Mouse (Mus musculus): ENCODE measurements around the gene Dlg2. TPM values are rescaled to one million over a fixed set of nuclear protein-coding genes. Genes with fewer than 3 reads are reported as not detected.

The Dlg2 gene
- polyA plus RNA-seq, 1 experiment from 2014 or later = 27.1 TPM

DNA sequence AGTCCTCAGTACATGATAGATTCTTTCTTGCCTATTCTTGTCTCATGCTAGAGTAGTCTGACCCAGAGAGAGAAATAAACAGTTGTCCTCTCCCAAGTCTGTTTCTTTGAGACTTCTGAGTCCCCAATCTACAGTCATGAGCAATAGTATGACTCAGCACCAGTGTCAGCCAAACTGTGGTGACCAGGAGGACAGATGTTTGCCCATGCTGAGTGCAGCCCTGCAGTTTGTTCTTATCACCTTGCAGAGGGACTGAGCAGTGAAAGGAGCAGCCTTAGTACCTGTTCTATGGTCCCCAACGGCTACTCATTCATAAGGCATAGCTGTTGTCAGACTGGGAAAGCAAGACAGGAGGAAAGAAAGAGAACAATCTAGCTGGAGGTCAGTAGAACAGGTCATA, 1072.3 kb downstream of the Dlg2 start:
- no peaks in the 10 kb centered on the region for H3K9me3 ChIP-seq (replicated peaks; ENCODE audit: control insufficient read depth, low read length, poor library complexity, severe bottlenecking)
- no peak overlapping the region for H3K4me2 ChIP-seq (ENCODE audit: low read length)
- H3K27me3 ChIP-seq (ENCODE audit: control insufficient read depth, insufficient read depth, low read depth, low read length) = no peaks in the 10 kb centered on the region
- H3K36me3 ChIP-seq (ENCODE audit: control insufficient read depth, insufficient read depth, low read length) = no peaks in the 10 kb centered on the region
- no peak for ATAC-seq
- H3K4me1 ChIP-seq (ENCODE audit: control insufficient read depth, insufficient read depth, low read length) = 0 out of 2 replicates have a peak, but pooled peaks cover 2% of the 10 kb centered on the region
- no peak overlapping the region for H3K9ac ChIP-seq (ENCODE audit: low read depth, low read length)
- no peak overlapping the region for H3K4me3 ChIP-seq (ENCODE audit: low read depth, low read length)
- 62% methylated on average over 1 of the region's 1 CpGs for WGBS
- H3K27ac ChIP-seq (ENCODE audit: low read length) = no peak overlapping the region

DNA sequence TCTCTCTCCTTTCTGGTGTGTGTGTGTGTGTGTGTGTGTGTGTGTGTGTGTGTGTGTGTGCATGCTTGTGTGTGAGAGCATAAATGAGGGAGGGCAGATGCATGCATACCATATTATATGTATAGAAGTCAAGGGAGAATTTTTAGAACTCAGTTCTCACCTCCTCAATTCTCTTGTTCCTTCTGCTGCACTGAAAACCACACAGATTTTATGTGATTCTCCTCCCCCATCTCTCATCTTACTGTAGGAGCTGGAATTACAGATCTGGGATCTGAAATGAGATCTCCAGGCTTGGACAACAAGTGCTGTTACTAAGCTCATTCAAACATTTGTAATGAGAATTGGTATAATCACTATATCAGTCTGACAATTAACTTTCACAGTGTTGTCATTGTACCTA, 1081.1 kb downstream of the Dlg2 start:
- H3K4me3 ChIP-seq (ENCODE audit: low read depth, low read length) = no peak overlapping the region
- no peak for ATAC-seq
- no peak overlapping the region for H3K9ac ChIP-seq (ENCODE audit: low read depth, low read length)
- no peaks in the 10 kb centered on the region for H3K4me1 ChIP-seq (ENCODE audit: control insufficient read depth, insufficient read depth, low read length)
- no peaks in the 10 kb centered on the region for H3K27me3 ChIP-seq (ENCODE audit: control insufficient read depth, insufficient read depth, low read depth, low read length)
- no peak overlapping the region for H3K27ac ChIP-seq (ENCODE audit: low read length)
- H3K4me2 ChIP-seq (ENCODE audit: low read length) = no peak overlapping the region
- H3K36me3 ChIP-seq (ENCODE audit: control insufficient read depth, insufficient read depth, low read length) = no peaks in the 10 kb centered on the region
- H3K9me3 ChIP-seq (replicated peaks; ENCODE audit: control insufficient read depth, low read length, poor library complexity, severe bottlenecking) = no peaks in the 10 kb centered on the region

DNA sequence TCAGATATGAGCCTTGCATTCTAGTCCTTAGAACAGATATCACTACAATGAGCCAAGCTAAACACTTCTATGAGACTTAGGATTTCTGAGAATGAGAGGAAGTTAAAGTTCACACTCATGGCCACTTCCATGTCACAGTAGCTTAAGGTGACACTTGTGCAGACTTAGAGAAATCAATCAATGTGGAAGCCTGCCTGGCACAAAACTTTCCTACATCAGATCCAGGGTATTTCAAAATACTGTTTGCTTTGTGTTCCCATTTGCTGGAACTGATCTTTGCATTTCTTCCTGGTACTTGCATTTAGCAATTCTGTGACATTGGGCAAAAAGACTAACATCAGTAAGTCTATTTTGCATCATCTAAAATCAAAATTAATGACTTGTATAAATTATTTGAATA, 1091.0 kb downstream of the Dlg2 start:
- Histone ChIP-seq H3K9me3 (replicated peaks; ENCODE audit: control insufficient read depth, low read length, poor library complexity, severe bottlenecking) (no peaks in the 10 kb centered on the region), H3K9ac (ENCODE audit: low read depth, low read length) (no peak overlapping the region), H3K4me2 (ENCODE audit: low read length) (no peak overlapping the region), H3K27ac (ENCODE audit: low read length) (no peak overlapping the region), H3K36me3 (ENCODE audit: control insufficient read depth, insufficient read depth, low read length) (no peaks in the 10 kb centered on the region), H3K4me1 (ENCODE audit: control insufficient read depth, insufficient read depth, low read length) (no peaks in the 10 kb centered on the region), H3K4me3 (ENCODE audit: low read depth, low read length) (no peak overlapping the region), H3K27me3 (ENCODE audit: control insufficient read depth, insufficient read depth, low read depth, low read length) (no peaks in the 10 kb centered on the region)
- ATAC-seq = no peak

GRCm38 (mm10) chr7:91570969-91571368, 1094.5 kb downstream of the Dlg2 start:
- Histone ChIP-seq H3K27ac (ENCODE audit: low read length) (no peak overlapping the region), H3K9ac (ENCODE audit: low read depth, low read length) (no peak overlapping the region), H3K27me3 (ENCODE audit: control insufficient read depth, insufficient read depth, low read depth, low read length) (no peaks in the 10 kb centered on the region), H3K9me3 (replicated peaks; ENCODE audit: control insufficient read depth, low read length, poor library complexity, severe bottlenecking) (no peaks in the 10 kb centered on the region), H3K4me1 (ENCODE audit: control insufficient read depth, insufficient read depth, low read length) (no peaks in the 10 kb centered on the region), H3K36me3 (ENCODE audit: control insufficient read depth, insufficient read depth, low read length) (no peaks in the 10 kb centered on the region), H3K4me2 (ENCODE audit: low read length) (no peak overlapping the region), H3K4me3 (ENCODE audit: low read depth, low read length) (no peak overlapping the region)
- WGBS = 75% methylated on average over 2 of the region's 2 CpGs
- peak; percentile 68; the same call in 1 of the 2 replicates for ATAC-seq

DNA sequence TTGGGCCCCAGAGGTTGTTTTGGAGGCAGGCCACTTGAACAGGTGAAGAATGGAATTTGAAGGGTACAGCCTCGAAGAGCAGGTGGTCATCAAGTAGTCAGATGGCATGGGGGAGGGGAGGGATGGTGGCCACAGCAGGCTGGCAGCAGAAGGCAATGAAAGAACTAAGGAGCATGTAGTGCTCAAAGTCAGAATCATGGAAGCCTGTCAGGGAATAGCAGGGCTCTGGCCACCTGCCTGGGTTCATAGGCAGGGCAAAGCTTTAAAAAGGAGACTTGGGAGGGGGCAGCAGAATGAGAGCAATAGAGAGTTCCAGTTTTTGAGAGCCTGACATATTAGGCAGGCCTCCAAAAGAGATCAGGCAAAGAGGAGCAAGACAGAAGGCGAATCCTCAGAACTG, 1096.2 kb downstream of the Dlg2 start:
- Histone ChIP-seq H3K27me3 (ENCODE audit: control insufficient read depth, insufficient read depth, low read depth, low read length) (no peaks in the 10 kb centered on the region), H3K27ac (ENCODE audit: low read length) (no peak overlapping the region), H3K4me1 (ENCODE audit: control insufficient read depth, insufficient read depth, low read length) (no peaks in the 10 kb centered on the region), H3K4me2 (ENCODE audit: low read length) (no peak overlapping the region), H3K9ac (ENCODE audit: low read depth, low read length) (no peak overlapping the region), H3K36me3 (ENCODE audit: control insufficient read depth, insufficient read depth, low read length) (no peaks in the 10 kb centered on the region), H3K9me3 (replicated peaks; ENCODE audit: control insufficient read depth, low read length, poor library complexity, severe bottlenecking) (no peaks in the 10 kb centered on the region), H3K4me3 (ENCODE audit: low read depth, low read length) (no peak overlapping the region)
- 65% methylated on average over 2 of the region's 2 CpGs for WGBS
- ATAC-seq = no peak

DNA sequence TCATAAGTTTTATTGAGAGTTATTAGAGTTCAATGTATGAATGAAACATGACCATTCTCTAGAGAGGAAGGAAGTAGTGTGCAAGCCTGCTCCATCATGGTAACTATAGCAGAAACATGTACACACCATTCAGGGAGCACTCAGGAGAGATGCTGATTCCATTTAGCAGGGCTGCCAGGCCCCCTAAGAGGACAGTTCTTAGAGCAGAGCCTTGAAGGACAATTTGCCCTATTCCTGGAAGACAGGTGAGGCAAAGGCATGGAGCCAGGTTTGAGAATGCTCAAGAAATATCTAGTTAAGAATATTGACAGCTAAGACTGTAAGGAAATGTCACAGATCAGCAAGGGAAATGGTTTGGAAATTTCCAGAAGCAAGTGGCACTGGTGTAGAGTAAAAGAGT, 1096.8 kb downstream of the Dlg2 start:
- no peak overlapping the region for H3K4me2 ChIP-seq (ENCODE audit: low read length)
- no peaks in the 10 kb centered on the region for H3K4me1 ChIP-seq (ENCODE audit: control insufficient read depth, insufficient read depth, low read length)
- no peak overlapping the region for H3K27ac ChIP-seq (ENCODE audit: low read length)
- no peaks in the 10 kb centered on the region for H3K27me3 ChIP-seq (ENCODE audit: control insufficient read depth, insufficient read depth, low read depth, low read length)
- H3K9me3 ChIP-seq (replicated peaks; ENCODE audit: control insufficient read depth, low read length, poor library complexity, severe bottlenecking) = no peaks in the 10 kb centered on the region
- no peaks in the 10 kb centered on the region for H3K36me3 ChIP-seq (ENCODE audit: control insufficient read depth, insufficient read depth, low read length)
- H3K4me3 ChIP-seq (ENCODE audit: low read depth, low read length) = no peak overlapping the region
- no peak overlapping the region for H3K9ac ChIP-seq (ENCODE audit: low read depth, low read length)
- no peak for ATAC-seq

DNA sequence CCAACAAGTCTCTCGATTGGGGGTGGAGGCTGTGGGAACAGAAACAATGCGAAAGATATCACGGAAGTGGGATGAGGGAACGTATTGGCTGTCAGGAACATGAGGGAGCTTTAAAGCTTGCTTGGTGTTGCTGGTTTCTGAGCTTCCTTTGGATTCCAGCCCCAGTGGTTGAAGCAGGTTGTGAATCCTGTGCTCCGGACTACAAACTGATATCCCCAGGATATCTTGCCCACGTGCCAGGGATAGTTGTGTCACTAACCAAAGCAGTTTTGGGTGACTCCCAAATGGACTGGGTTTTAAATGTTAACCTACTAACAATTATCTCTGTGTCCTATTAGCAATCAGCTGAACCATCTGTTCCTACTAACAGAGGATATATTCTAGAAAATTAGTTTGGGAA, 1099.7 kb downstream of the Dlg2 start:
- no peak overlapping the region for H3K27ac ChIP-seq (ENCODE audit: low read length)
- no peaks in the 10 kb centered on the region for H3K9me3 ChIP-seq (replicated peaks; ENCODE audit: control insufficient read depth, low read length, poor library complexity, severe bottlenecking)
- H3K4me1 ChIP-seq (ENCODE audit: control insufficient read depth, insufficient read depth, low read length) = no peaks in the 10 kb centered on the region
- no peaks in the 10 kb centered on the region for H3K27me3 ChIP-seq (ENCODE audit: control insufficient read depth, insufficient read depth, low read depth, low read length)
- H3K36me3 ChIP-seq (ENCODE audit: control insufficient read depth, insufficient read depth, low read length) = no peaks in the 10 kb centered on the region
- H3K9ac ChIP-seq (ENCODE audit: low read depth, low read length) = no peak overlapping the region
- no peak overlapping the region for H3K4me2 ChIP-seq (ENCODE audit: low read length)
- WGBS = 94% methylated on average over 6 of the region's 6 CpGs
- no peak overlapping the region for H3K4me3 ChIP-seq (ENCODE audit: low read depth, low read length)
- ATAC-seq = no peak

DNA sequence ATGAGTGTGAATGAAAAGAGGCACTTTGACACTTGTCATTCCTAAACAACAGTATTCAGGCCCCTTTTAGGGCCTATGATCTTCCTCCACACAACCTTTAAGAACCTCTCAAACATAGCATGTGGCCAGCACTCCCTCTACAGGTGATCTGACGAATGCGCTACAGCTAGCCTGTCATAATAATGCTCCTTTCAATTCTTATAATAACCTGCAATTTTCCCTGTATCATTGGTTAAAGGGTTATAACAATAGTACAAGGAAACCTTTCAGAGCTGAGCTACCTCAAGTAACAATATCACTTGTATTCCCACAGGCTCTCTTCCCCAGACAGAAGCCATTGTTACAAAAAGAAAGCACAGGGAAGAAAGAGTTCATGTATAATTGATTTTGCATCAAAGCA, 1105.7 kb downstream of the Dlg2 start:
- 66% methylated on average over 2 of the region's 2 CpGs for WGBS

DNA sequence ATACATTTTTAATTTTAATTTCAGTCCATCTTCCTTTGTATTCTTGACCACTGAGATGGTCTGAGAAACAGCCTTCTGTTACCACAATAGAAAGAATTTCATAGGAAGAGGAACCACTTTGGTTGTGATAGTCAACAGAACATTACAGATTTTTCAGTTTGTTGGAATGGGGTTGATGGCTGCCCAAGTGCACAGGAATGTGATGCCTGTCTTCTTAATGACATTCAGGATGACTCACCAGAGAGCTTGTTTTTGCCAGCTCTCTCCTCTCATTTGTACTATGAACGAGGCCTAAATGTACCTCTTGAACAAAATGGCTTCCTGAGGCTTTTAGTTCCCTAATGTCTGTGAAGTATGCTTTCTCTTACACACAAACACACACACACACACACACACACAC, 1107.1 kb downstream of the Dlg2 start:
- no peaks in the 10 kb centered on the region for H3K36me3 ChIP-seq (ENCODE audit: control insufficient read depth, insufficient read depth, low read length)
- ATAC-seq = no peak
- H3K9ac ChIP-seq (ENCODE audit: low read depth, low read length) = no peak overlapping the region
- WGBS = 86% methylated on average over 1 of the region's 1 CpGs
- H3K27ac ChIP-seq (ENCODE audit: low read length) = no peak overlapping the region
- no peak overlapping the region for H3K4me3 ChIP-seq (ENCODE audit: low read depth, low read length)
- no peaks in the 10 kb centered on the region for H3K27me3 ChIP-seq (ENCODE audit: control insufficient read depth, insufficient read depth, low read depth, low read length)
- H3K4me2 ChIP-seq (ENCODE audit: low read length) = no peak overlapping the region
- H3K9me3 ChIP-seq (replicated peaks; ENCODE audit: control insufficient read depth, low read length, poor library complexity, severe bottlenecking) = no peaks in the 10 kb centered on the region
- no peaks in the 10 kb centered on the region for H3K4me1 ChIP-seq (ENCODE audit: control insufficient read depth, insufficient read depth, low read length)

More for the DNA sequence above, 1105.7 kb downstream of the Dlg2 start:
- Histone ChIP-seq H3K4me1 (ENCODE audit: control insufficient read depth, insufficient read depth, low read length) (no peaks in the 10 kb centered on the region), H3K9ac (ENCODE audit: low read depth, low read length) (no peak overlapping the region), H3K4me3 (ENCODE audit: low read depth, low read length) (no peak overlapping the region), H3K4me2 (ENCODE audit: low read length) (no peak overlapping the region), H3K36me3 (ENCODE audit: control insufficient read depth, insufficient read depth, low read length) (no peaks in the 10 kb centered on the region), H3K27me3 (ENCODE audit: control insufficient read depth, insufficient read depth, low read depth, low read length) (no peaks in the 10 kb centered on the region), H3K9me3 (replicated peaks; ENCODE audit: control insufficient read depth, low read length, poor library complexity, severe bottlenecking) (no peaks in the 10 kb centered on the region), H3K27ac (ENCODE audit: low read length) (no peak overlapping the region)
- no peak for ATAC-seq

Data from midbrain, embryonic 16.5 days (tissue).